Mouse (Mus musculus) limb, embryonic 12.5 days (tissue): ENCODE data around the gene Psmd8. TPM values are rescaled to one million over a fixed set of nuclear protein-coding genes. Genes with fewer than 3 reads are reported as not detected.
"Not testable (repeated sequence)": the region's sequence is repeated elsewhere in the genome, so short reads cannot be mapped to it uniquely, and the experiment has no call there.

ENCODE experiments used
- ATAC-seq: fragments of 200-750 bp; cut with Nextera tagmentation; 2 replicates; pipeline ENCODE4 v1.8.0; 2017; ENCODE audit warnings: low read depth, moderate TSS enrichment; ENCODE audit not compliant: insufficient number of reproducible peaks, insufficient read depth, low FRiP score, low TSS enrichment
- H3K27ac ChIP-seq: fragments of 300-500 bp; sonication (generic); 2 replicates; pipeline ENCODE4 v1.5.1; 2016; ENCODE audit warnings: mild to moderate bottlenecking, moderate library complexity
- H3K27me3 ChIP-seq: fragments of 300-500 bp; sonication (generic); 2 replicates; pipeline ENCODE4 v1.6.1; 2016; ENCODE audit warnings: mild to moderate bottlenecking, moderate library complexity
- H3K36me3 ChIP-seq: fragments of 300-500 bp; sonication (generic); 2 replicates; pipeline ENCODE4 v1.6.1; 2016; ENCODE audit warnings: mild to moderate bottlenecking, moderate library complexity
- H3K4me1 ChIP-seq: fragments of 300-500 bp; sonication (generic); replicated peaks from 2 replicates; pipeline ENCODE4 v1.6.1; 2016
- H3K4me2 ChIP-seq: fragments of 300-500 bp; sonication (generic); 2 replicates; pipeline ENCODE4 v1.6.1; 2016; ENCODE audit warnings: mild to moderate bottlenecking, moderate library complexity
- H3K4me3 ChIP-seq: fragments of 300-500 bp; sonication (generic); replicated peaks from 2 replicates; pipeline ENCODE4 v1.5.1; 2016; ENCODE audit warnings: mild to moderate bottlenecking
- H3K9ac ChIP-seq: fragments of 300-500 bp; sonication (generic); replicated peaks from 2 replicates; pipeline ENCODE4 v1.6.1; 2016; ENCODE audit warnings: mild to moderate bottlenecking, moderate library complexity
- H3K9me3 ChIP-seq: fragments of 300-500 bp; sonication (generic); 2 replicates; pipeline ENCODE4 v1.6.1; 2016; ENCODE audit warnings: mild to moderate bottlenecking, moderate library complexity
- WGBS: fragments of 180-500 bp; shearing (Covaris S2); methylation state at CpG from one replicate; pipeline ENCODE4 v1.1.7; 2016; 5-methylcytosine and 5-hydroxymethylcytosine counted together
- polyA plus RNA-seq: library from polyadenylated mRNA; unstranded; fragments of >200 nt; fragmentation: Nextera tagmentation; extraction: Ambion mirVana; gene quantifications from 2 replicates; pipeline ENCODE4 v1.2.1, GENCODE M21; 2016

Gene Psmd8
- 292 and 305 TPM in 2 replicates for polyA plus RNA-seq

DNA sequence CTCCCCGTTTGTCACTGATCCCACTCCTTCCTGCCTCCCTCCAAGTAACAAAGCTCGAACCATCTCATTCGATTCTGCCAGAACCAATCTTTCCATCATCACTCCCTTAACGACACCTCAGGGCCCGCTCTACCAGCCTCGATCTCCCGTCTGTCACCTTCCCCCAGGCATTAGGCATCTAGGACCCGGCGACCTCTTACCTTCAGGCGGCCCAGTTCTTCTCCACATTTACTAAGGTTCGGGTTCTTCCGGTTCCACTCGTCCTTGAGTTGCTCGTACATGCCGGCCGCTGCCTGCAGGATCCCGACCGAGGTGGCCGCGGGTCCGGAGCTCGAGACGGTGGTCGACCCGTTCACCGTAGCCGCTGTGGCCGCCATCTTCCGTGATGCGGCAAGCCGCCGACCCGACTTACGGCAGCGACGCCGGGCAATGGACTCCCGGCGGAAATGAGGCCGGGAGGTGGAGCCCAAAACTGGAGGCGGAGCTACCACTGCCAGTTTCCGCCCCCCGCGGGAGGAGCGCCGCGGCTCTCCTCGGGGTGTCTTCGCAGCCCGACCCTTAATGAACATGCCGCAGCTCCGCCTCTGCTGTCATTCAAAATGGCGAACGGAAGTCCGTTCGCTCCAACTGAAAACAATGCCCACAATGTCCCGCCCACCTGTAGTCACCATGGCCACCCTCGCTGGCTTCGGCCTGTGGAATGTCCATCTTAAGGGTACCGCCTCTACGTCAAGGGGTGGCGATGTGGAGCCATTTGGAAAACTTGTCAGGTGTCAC is at the start of gene Psmd8:
TSS of gene Psmd8 (minus strand) at position 625 of the 777 bp plus-strand sequence.
- peak within 1 kb of the TSS; percentile 72 for H3K27ac ChIP-seq

GRCm38 (mm10) chr7:29228202-29228601 is 47.7 kb upstream of the Psmd8 start:
- Histone ChIP-seq H3K9ac (no peak overlapping the region), H3K4me2 (no peak overlapping the region), H3K27ac (no peak overlapping the region), H3K27me3 (peaks cover 45% of the 10 kb centered on the region), H3K4me3 (no peak overlapping the region), H3K9me3 (no peaks in the 10 kb centered on the region), H3K4me1 (peaks cover 14% of the 10 kb centered on the region), H3K36me3 (no peaks in the 10 kb centered on the region)
- WGBS = 80% methylated on average over 4 of the region's 4 CpGs
- no peak for ATAC-seq

More for the DNA sequence above, at the start of gene Psmd8:
- WGBS = under 1% methylated on average over 62 of the region's 62 CpGs
- H3K9me3 ChIP-seq = no peaks in the 10 kb centered on the region
- peaks cover 25% of the 10 kb centered on the region for H3K36me3 ChIP-seq
- no peaks in the 10 kb centered on the region for H3K27me3 ChIP-seq
- H3K9ac ChIP-seq = peak within 1 kb of the TSS; percentile 81
- peak within 1 kb of the TSS; percentile 77 for H3K4me3 ChIP-seq
- peaks cover 18% of the 10 kb centered on the region for H3K4me1 ChIP-seq
- peak; percentile 94 for ATAC-seq
- peak within 1 kb of the TSS; percentile 82 for H3K4me2 ChIP-seq

DNA sequence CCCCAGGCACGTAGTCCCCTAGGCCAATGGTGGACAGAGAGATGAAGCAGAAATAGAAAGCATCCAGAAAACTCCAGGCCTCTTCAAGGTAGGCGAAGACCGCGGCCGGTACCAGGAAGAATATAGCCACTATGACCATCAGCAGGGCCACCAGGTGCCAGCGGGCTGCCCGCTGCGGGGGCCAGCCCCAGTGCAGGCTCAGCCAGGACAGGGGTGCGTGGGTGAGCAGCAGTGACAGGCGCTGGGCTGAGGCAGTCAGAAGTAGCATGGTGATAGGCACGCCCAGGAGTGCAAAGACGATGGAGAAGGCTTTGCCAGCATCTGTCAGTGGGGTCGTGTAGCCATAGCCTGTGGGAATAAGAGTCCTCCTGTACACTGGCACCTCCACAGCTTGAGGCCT is 45.0 kb upstream of the Psmd8 start:
- Histone ChIP-seq H3K9me3 (peaks cover 1% of the 10 kb centered on the region), H3K9ac (no peak overlapping the region), H3K27ac (no peak overlapping the region), H3K4me2 (peak overlapping the region; percentile 48), H3K27me3 (peaks cover 18% of the 10 kb centered on the region), H3K36me3 (no peaks in the 10 kb centered on the region), H3K4me3 (0 out of 2 replicates have a peak overlapping the region, but pooled peaks have one; percentile 11), H3K4me1 (peaks cover 11% of the 10 kb centered on the region)
- WGBS = 70% methylated on average over 13 of the region's 13 CpGs
- peak; percentile 16; the same call in 1 of the 2 replicates for ATAC-seq

- Histone ChIP-seq H3K36me3 (no peaks in the 10 kb centered on the region), H3K4me3 (peak overlapping the region; percentile 11; the same call in 1 of the 2 replicates), H3K4me2 (peak overlapping the region; percentile 48), H3K9me3 (peaks cover 8% of the 10 kb centered on the region), H3K9ac (peak overlapping the region; percentile 32; the same call in 1 of the 2 replicates), H3K4me1 (peaks cover 11% of the 10 kb centered on the region), H3K27me3 (peaks cover 12% of the 10 kb centered on the region), H3K27ac (no peak overlapping the region)
- WGBS = 10% methylated on average over 16 of the region's 16 CpGs
- no peak; the same call in 1 of the 2 replicates for ATAC-seq
These were observed 44.4 kb upstream of the Psmd8 start for GRCm38 (mm10) chr7:29224756-29225394.

DNA sequence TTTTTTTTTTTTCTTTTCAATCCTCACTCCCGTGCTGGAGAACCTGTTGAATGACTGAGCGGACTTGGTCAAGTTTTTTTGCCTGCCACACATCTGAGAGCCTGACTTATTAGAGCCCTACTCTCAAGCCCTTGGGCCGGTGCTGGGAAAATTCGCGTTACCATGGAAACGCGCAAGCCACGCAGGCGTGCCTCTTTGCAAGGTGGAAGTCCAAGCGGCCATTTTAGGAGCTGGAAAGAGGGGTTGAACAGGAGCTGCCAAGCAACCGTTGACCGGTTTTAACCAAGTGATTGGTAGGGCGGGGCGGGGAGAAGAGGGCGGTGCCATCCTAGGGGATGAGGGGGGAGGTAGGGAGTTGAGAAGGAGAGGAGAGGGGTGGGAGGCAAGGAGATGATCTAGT is 34.3 kb upstream of the Psmd8 start:
- H3K27me3 ChIP-seq = peaks cover 18% of the 10 kb centered on the region
- no peak overlapping the region for H3K4me3 ChIP-seq
- H3K9me3 ChIP-seq = peaks cover 6% of the 10 kb centered on the region
- H3K36me3 ChIP-seq = no peaks in the 10 kb centered on the region
- peaks cover 6% of the 10 kb centered on the region; the same call in 1 of the 2 replicates for H3K4me1 ChIP-seq
- no peak overlapping the region for H3K27ac ChIP-seq
- 39% methylated on average over 15 of the region's 15 CpGs for WGBS
- no peak overlapping the region for H3K4me2 ChIP-seq
- no peak overlapping the region for H3K9ac ChIP-seq
- no peak for ATAC-seq

DNA sequence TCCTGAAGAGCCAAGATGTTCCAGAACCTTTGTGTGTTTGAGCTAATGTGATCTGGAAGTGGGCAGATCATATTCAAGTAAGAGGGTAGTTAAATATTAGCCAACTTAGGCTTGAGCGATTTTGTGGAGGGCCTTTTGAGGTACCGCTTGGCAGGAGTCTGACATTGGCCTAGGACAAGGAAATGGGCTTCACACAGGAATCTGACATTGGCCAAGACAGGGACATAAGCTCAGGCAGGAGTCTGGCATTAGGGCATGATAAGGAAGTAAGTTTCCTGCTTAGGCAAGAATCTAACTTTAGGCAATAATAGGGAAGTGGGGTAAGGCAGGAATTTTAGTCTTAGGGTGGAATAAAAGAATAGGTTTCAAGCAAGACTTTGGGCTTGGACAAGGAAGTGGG is 33.7 kb upstream of the Psmd8 start:
- peak overlapping the region; percentile 55 for H3K4me2 ChIP-seq
- no peaks in the 10 kb centered on the region for H3K36me3 ChIP-seq
- 72% methylated on average over 2 of the region's 2 CpGs for WGBS
- H3K27ac ChIP-seq = no peak overlapping the region
- H3K4me3 ChIP-seq = 0 out of 2 replicates have a peak overlapping the region, but pooled peaks have one; percentile 28
- no peaks in the 10 kb centered on the region; the same call in 1 of the 2 replicates for H3K9me3 ChIP-seq
- peaks cover 18% of the 10 kb centered on the region for H3K27me3 ChIP-seq
- H3K9ac ChIP-seq = no peak overlapping the region
- ATAC-seq = no peak
- H3K4me1 ChIP-seq = peaks cover 6% of the 10 kb centered on the region; the same call in 1 of the 2 replicates

- Histone ChIP-seq H3K4me1 (peaks cover 6% of the 10 kb centered on the region; the same call in 1 of the 2 replicates), H3K27ac (no peak within 1 kb of the TSS), H3K36me3 (no peaks in the 10 kb centered on the region), H3K27me3 (peaks cover 18% of the 10 kb centered on the region), H3K9ac (no peak within 1 kb of the TSS; the same call in 1 of the 2 replicates), H3K9me3 (no peaks in the 10 kb centered on the region; the same call in 1 of the 2 replicates), H3K4me2 (peak within 1 kb of the TSS; percentile 55), H3K4me3 (peak within 1 kb of the TSS; percentile 28)
- 2% methylated on average over 20 of the region's 20 CpGs for WGBS
- peak; percentile 73 for ATAC-seq
These were observed 33.2 kb upstream of the Psmd8 start, which contains the start of gene Catsperg1 for GRCm38 (mm10) chr7:29213675-29214082. Gene Catsperg1, minus strand, starts transcription at chr7:29214035.

GRCm38 (mm10) chr7:29212775-29213560 is 32.5 kb upstream of the Psmd8 start:
- ATAC-seq, H3K9me3 ChIP-seq, H3K4me1 ChIP-seq, H3K36me3 ChIP-seq, H3K9ac ChIP-seq, H3K27ac ChIP-seq: not testable (repeated sequence)
- Histone ChIP-seq H3K4me3 (peak overlapping the region; percentile 28), H3K27me3 (peaks cover 18% of the 10 kb centered on the region), H3K4me2 (peak overlapping the region; percentile 55)
- WGBS = 14% methylated on average over 40 of the region's 40 CpGs

DNA sequence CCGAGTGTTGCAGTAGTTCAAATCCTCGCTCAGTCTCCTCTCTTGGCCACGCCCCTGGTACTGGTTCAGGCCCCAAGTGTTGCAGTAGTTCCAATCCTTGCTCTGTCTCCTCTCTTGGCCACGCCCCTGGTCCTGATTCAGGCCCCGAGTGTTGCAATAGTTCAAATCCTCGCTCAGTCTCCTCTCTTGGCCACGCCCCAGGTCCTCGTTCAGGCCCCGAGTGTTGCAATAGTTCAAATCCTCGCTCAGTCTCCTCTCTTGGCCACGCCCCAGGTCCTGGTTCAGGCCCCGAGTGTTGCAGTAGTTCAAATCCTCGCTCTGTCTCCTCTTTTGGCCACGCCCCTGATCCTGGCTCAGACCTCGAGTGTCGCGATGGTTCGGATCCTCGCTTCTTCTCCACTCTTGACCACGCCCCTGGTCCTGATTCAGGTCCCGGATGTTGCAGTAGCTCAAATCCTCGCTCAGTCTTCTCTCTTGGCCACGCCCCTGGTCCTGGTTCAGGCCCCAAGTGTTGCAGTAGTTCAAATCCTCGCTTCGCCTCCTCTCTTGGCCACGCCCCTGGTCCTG is 31.8 kb upstream of the Psmd8 start:
- ATAC-seq = no peak
- no peak overlapping the region for H3K27ac ChIP-seq
- H3K4me2 ChIP-seq = peak overlapping the region; percentile 55
- H3K27me3 ChIP-seq = peaks cover 18% of the 10 kb centered on the region
- 12% methylated on average over 26 of the region's 26 CpGs for WGBS
- no peak overlapping the region for H3K9ac ChIP-seq
- peaks cover 6% of the 10 kb centered on the region; the same call in 1 of the 2 replicates for H3K4me1 ChIP-seq
- no peaks in the 10 kb centered on the region; the same call in 1 of the 2 replicates for H3K9me3 ChIP-seq
- H3K36me3 ChIP-seq = no peaks in the 10 kb centered on the region
- H3K4me3 ChIP-seq = peak overlapping the region; percentile 28; the same call in 1 of the 2 replicates

DNA sequence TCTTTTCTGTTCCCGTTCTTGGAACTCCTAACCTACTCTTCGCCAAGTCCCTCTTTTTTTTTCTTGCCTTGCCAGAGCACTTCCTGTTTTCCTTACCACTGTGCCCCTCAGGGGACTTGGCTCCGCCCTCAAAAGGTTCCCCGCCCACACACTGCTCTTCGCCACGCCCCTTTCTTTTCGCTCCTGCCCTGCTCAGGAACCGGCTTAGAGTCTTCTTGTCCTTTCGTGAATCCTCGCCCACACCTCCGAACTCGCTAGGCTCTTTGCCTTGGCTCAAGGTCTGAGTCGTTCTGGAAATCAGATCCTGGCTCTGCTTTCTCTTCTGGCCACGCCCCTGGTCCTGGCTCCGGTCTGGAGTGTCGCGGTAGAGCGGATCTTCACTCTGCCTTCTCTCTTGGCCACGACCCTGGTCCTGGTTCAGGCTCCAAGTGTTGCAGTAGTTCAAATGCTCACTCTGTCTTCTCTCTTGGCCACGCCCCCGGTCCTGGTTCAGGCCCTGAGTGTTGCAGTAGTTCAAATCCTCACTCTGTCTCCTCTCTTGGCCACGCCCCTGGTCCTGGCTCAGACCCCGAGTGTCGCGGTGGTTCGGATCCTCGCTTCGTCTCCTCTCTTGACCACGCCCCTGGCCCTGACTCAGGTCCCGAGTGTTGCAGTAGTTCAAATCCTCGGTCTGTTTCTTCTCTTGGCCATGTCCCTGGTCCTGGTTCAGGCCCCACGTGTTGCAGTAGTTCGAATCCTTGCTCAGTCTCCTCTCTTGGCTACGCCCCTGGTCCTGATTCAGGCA is 31.1 kb upstream of the Psmd8 start:
- WGBS = 6% methylated on average over 34 of the region's 34 CpGs
- Histone ChIP-seq H3K4me1 (peaks cover 6% of the 10 kb centered on the region; the same call in 1 of the 2 replicates), H3K4me3 (peak overlapping the region; percentile 27), H3K27ac (peak overlapping the region; percentile 26; the same call in 1 of the 2 replicates), H3K4me2 (peak overlapping the region; percentile 55), H3K9me3 (no peaks in the 10 kb centered on the region; the same call in 1 of the 2 replicates), H3K27me3 (peaks cover 18% of the 10 kb centered on the region), H3K36me3 (no peaks in the 10 kb centered on the region), H3K9ac (no peak overlapping the region)
- ATAC-seq = peak; percentile 60; the same call in 1 of the 2 replicates
